39 mouse cellular contexts compared by ENCODE assay signal in the genomic region with DNA sequence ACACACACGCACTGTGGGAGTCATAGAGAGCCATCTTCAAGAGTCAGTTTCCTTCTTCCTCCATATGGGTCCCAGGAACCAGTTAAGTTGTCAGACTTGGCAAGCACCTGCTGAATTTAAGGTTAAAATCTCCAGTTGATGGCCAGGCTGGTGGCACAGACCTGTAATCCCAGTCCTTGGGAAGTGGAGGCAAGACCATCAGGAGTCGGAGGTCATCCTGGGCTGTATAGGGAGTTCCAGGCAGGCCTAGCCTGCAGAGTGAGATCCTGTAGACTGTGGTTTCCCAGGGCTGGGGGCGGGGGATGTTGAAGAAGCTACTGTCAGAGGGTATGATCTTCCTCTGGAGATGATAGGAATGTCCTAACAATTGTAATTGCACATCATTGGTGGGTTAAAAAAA. TPM values are rescaled to one million over a fixed set of nuclear protein-coding genes. Genes with fewer than 3 reads are reported as not detected.
"Had no signal": no experiment of that assay in that cellular context is flagged by ENCODE, and none has a peak within 500 bp of the region (broad histone marks: within the 10 kb centered on the region; RNA-seq: fewer than 3 reads in every experiment).

No protein-coding gene starts in this region.

- H3K27ac ChIP-seq: hindbrain, embryonic 13.5 days; hindbrain, embryonic 15.5 days; hindbrain, postnatal 0 days; intestine, embryonic 15.5 days; kidney, embryonic 15.5 days; kidney, postnatal 0 days; limb, embryonic 13.5 days; limb, embryonic 15.5 days; liver, embryonic 13.5 days; liver, embryonic 15.5 days had no signal

- H3K36me3 ChIP-seq: hindbrain, embryonic 13.5 days; hindbrain, embryonic 15.5 days; intestine, embryonic 15.5 days; kidney, embryonic 15.5 days; limb, embryonic 13.5 days; limb, embryonic 15.5 days; liver, embryonic 13.5 days; liver, embryonic 15.5 days had no signal

- H3K9ac ChIP-seq: hindbrain, embryonic 13.5 days; hindbrain, embryonic 15.5 days; intestine, embryonic 15.5 days; kidney, embryonic 15.5 days; limb, embryonic 13.5 days; limb, embryonic 15.5 days; liver, embryonic 13.5 days; liver, embryonic 15.5 days had no signal

- DNase-seq: gastrocnemius, postnatal 14 days; gastrocnemius, postnatal 36 days; heart, adult 18-20 months; heart, postnatal 10 days; kidney, adult 11 months; kidney, adult 2 months; kidney, adult 9 months; kidney, postnatal 14 days; kidney, postnatal 36 days; layer of hippocampus, adult 9-11 months; layer of hippocampus, postnatal 36 days; left cerebral cortex, postnatal 4 days; liver, embryonic 13.5 days had no signal

- H3K9me3 ChIP-seq: hindbrain, embryonic 13.5 days; hindbrain, embryonic 15.5 days; intestine, embryonic 15.5 days; kidney, embryonic 15.5 days; limb, embryonic 13.5 days; limb, embryonic 15.5 days; liver, embryonic 13.5 days; liver, embryonic 15.5 days had no signal

- H3K27me3 ChIP-seq: hindbrain, embryonic 13.5 days; hindbrain, embryonic 15.5 days; intestine, embryonic 15.5 days; kidney, embryonic 15.5 days; limb, embryonic 13.5 days; limb, embryonic 15.5 days; liver, embryonic 13.5 days; liver, embryonic 15.5 days had no signal

- H3K4me3 ChIP-seq: hindbrain, embryonic 13.5 days; hindbrain, embryonic 15.5 days; intestine, embryonic 15.5 days; kidney, embryonic 15.5 days; limb, embryonic 13.5 days; limb, embryonic 15.5 days; liver, embryonic 13.5 days; liver, embryonic 15.5 days had no signal

- ATAC-seq: hindbrain, postnatal 0 days; intestine, embryonic 15.5 days had no signal

- H3K4me2 ChIP-seq: heart, embryonic 11.5 days; hindbrain, embryonic 13.5 days; hindbrain, embryonic 15.5 days; intestine, embryonic 15.5 days; kidney, embryonic 15.5 days; limb, embryonic 13.5 days; limb, embryonic 15.5 days; liver, embryonic 11.5 days; liver, embryonic 13.5 days; liver, embryonic 15.5 days had no signal

- H3K4me1 ChIP-seq: hindbrain, embryonic 13.5 days; hindbrain, embryonic 15.5 days; intestine, embryonic 15.5 days; kidney, embryonic 15.5 days; limb, embryonic 13.5 days; limb, embryonic 15.5 days; liver, embryonic 13.5 days; liver, embryonic 15.5 days had no signal

RNA-seq across cellular contexts. Expression of gene Ccin, which starts 5.7 kb away (rescaled TPM):
- total RNA-seq: gastrocnemius, adult 18-20 months; gastrocnemius, adult 8-10 months; gastrocnemius, postnatal 36 days; heart, adult 18-20 months; heart, adult 8-10 months; heart, postnatal 25 days; hematopoietic stem cell, adult 5-6 weeks; hindbrain, postnatal 0 days; layer of hippocampus, adult 18-20 months; layer of hippocampus, adult 8-10 months; layer of hippocampus, postnatal 14 days; layer of hippocampus, postnatal 36 days; left cerebral cortex, adult 18-20 months; left cerebral cortex, adult 8-10 months; left cerebral cortex, postnatal 10 days; left cerebral cortex, postnatal 25 days had no signal
- polyA plus RNA-seq: heart, embryonic 11.5 days; heart, embryonic 14.5 days; heart, embryonic 16.5 days; hindbrain, embryonic 13.5 days; hindbrain, embryonic 15.5 days; hindbrain, postnatal 0 days; intestine, embryonic 15.5 days; kidney, embryonic 15.5 days; kidney, postnatal 0 days; large intestine, adult 2 months; limb, embryonic 13.5 days; limb, embryonic 15.5 days; liver, embryonic 11.5 days; liver, embryonic 13.5 days; liver, embryonic 15.5 days had no signal
